Mouse (Mus musculus) kidney, embryonic 16.5 days (tissue): ENCODE data around the gene Syngr3. TPM values are rescaled to one million over a fixed set of nuclear protein-coding genes. Genes with fewer than 3 reads are reported as not detected.
"Not testable (repeated sequence)": the region's sequence is repeated elsewhere in the genome, so short reads cannot be mapped to it uniquely, and the experiment has no call there.

ENCODE experiments used
- ATAC-seq: fragments of 200-750 bp; cut with Nextera tagmentation; 2 replicates; pipeline ENCODE4 v1.8.0; 2017; ENCODE audit warnings: moderate TSS enrichment; ENCODE audit not compliant: low FRiP score, low TSS enrichment
- H3K27ac ChIP-seq: fragments of 300-500 bp; sonication (generic); 2 replicates; pipeline ENCODE4 v1.5.1; 2014; ENCODE audit warnings: low read length
- H3K27me3 ChIP-seq: fragments of 300-500 bp; sonication (generic); 2 replicates; pipeline ENCODE4 v1.6.1; 2014; ENCODE audit warnings: low read length, control low read depth, mixed read lengths; ENCODE audit not compliant: insufficient read depth
- H3K36me3 ChIP-seq: fragments of 300-500 bp; sonication (generic); 2 replicates; pipeline ENCODE4 v1.6.1; 2014; ENCODE audit warnings: low read length, control low read depth, mixed read lengths; ENCODE audit not compliant: insufficient read depth
- H3K4me1 ChIP-seq: fragments of 300-500 bp; sonication (generic); 2 replicates; pipeline ENCODE4 v1.6.1; 2014; ENCODE audit warnings: low read length, control low read depth, mixed read lengths; ENCODE audit not compliant: insufficient read depth
- H3K4me2 ChIP-seq: fragments of 300-500 bp; sonication (generic); replicated peaks from 2 replicates; pipeline ENCODE4 v1.6.1; 2014; ENCODE audit warnings: low read depth, low read length
- H3K4me3 ChIP-seq: fragments of 300-500 bp; sonication (generic); 2 replicates; pipeline ENCODE4 v1.5.1; 2014; ENCODE audit warnings: mild to moderate bottlenecking, low read length
- H3K9ac ChIP-seq: fragments of 300-500 bp; sonication (generic); replicated peaks from 2 replicates; pipeline ENCODE4 v1.6.1; 2014; ENCODE audit warnings: low read length
- H3K9me3 ChIP-seq: fragments of 300-500 bp; sonication (generic); 2 replicates; pipeline ENCODE4 v1.6.1; 2016; ENCODE audit warnings: low read length, control low read depth
- WGBS: fragments of 180-500 bp; shearing (Covaris S2); extraction: QIAGEN DNeasy Blood & Tissue Kit; methylation state at CpG from one replicate; pipeline ENCODE4 v1.1.7; 2014; 5-methylcytosine and 5-hydroxymethylcytosine counted together
- polyA plus RNA-seq: library from polyadenylated mRNA; unstranded; fragments of >200 nt; fragmentation: Nextera tagmentation; extraction: Ambion mirVana; gene quantifications from 2 replicates; pipeline ENCODE4 v1.2.1, GENCODE M21; 2015

The Syngr3 gene
- polyA plus RNA-seq, 1 experiment from 2014 or later: 2.3 TPM

GRCm38 (mm10) chr17:24729067-24729466 is 39.3 kb upstream of the Syngr3 start:
- H3K9ac ChIP-seq: no peak overlapping the region
- H3K27me3 ChIP-seq: no peaks in the 10 kb centered on the region
- no peak overlapping the region for H3K4me3 ChIP-seq
- no peaks in the 10 kb centered on the region for H3K36me3 ChIP-seq
- no peaks in the 10 kb centered on the region for H3K9me3 ChIP-seq
- H3K4me1 ChIP-seq: no peaks in the 10 kb centered on the region
- H3K4me2 ChIP-seq: no peak overlapping the region
- no peak for ATAC-seq
- WGBS: 71% methylated on average over 6 of the region's 6 CpGs
- no peak overlapping the region for H3K27ac ChIP-seq

- Histone ChIP-seq H3K9me3 (no peaks in the 10 kb centered on the region), H3K27me3 (no peaks in the 10 kb centered on the region), H3K36me3 (no peaks in the 10 kb centered on the region), H3K9ac (no peak overlapping the region), H3K4me1 (peaks cover 3% of the 10 kb centered on the region), H3K4me2 (no peak overlapping the region), H3K4me3 (no peak overlapping the region), H3K27ac (no peak overlapping the region)
- ATAC-seq: no peak
- WGBS: 75% methylated on average over 17 of the region's 17 CpGs
These were observed 38.4 kb upstream of the Syngr3 start for GRCm38 (mm10) chr17:24728184-24728583.

GRCm38 (mm10) chr17:24727618-24728017 is 37.9 kb upstream of the Syngr3 start, which contains the start of gene Rpl3l:
Gene Rpl3l, plus strand, starts transcription at chr17:24727820.
- Histone ChIP-seq H3K9me3 (no peaks in the 10 kb centered on the region), H3K27me3 (no peaks in the 10 kb centered on the region), H3K4me1 (peaks cover 9% of the 10 kb centered on the region), H3K27ac (no peak within 1 kb of the TSS), H3K4me2 (no peak within 1 kb of the TSS), H3K4me3 (no peak within 1 kb of the TSS), H3K9ac (no peak within 1 kb of the TSS; the same call in 1 of the 2 replicates), H3K36me3 (0 out of 2 replicates have a peak, but pooled peaks cover 1% of the 10 kb centered on the region)
- 69% methylated on average over 2 of the region's 2 CpGs for WGBS
- ATAC-seq: no peak

- H3K4me3 ChIP-seq: no peak overlapping the region
- no peak for ATAC-seq
- WGBS: 70% methylated on average over 3 of the region's 3 CpGs
These were observed 36.1 kb upstream of the Syngr3 start for GRCm38 (mm10) chr17:24725637-24726390.

GRCm38 (mm10) chr17:24724184-24724583 is 34.4 kb upstream of the Syngr3 start, which contains the start of gene Ndufb10:
Gene Ndufb10, minus strand, starts transcription at chr17:24724478.
- Histone ChIP-seq H3K36me3 (peaks cover 16% of the 10 kb centered on the region), H3K9me3 (no peaks in the 10 kb centered on the region), H3K4me1 (peaks cover 25% of the 10 kb centered on the region), H3K4me2 (peak within 1 kb of the TSS; percentile 82), H3K4me3 (peak within 1 kb of the TSS; percentile 96), H3K27ac (peak within 1 kb of the TSS; percentile 87), H3K9ac (peak within 1 kb of the TSS; percentile 87), H3K27me3 (no peaks in the 10 kb centered on the region)
- 0% methylated on average over 30 of the region's 30 CpGs for WGBS
- ATAC-seq: peak; percentile 75

More at GRCm38 (mm10) chr17:24725637-24726390, 36.1 kb upstream of the Syngr3 start:
- Histone ChIP-seq H3K36me3 (peaks cover 16% of the 10 kb centered on the region), H3K9me3 (no peaks in the 10 kb centered on the region), H3K27me3 (no peaks in the 10 kb centered on the region), H3K9ac (no peak overlapping the region), H3K4me2 (no peak overlapping the region), H3K27ac (no peak overlapping the region), H3K4me1 (peaks cover 25% of the 10 kb centered on the region)

GRCm38 (mm10) chr17:24723881-24724180 is 34.1 kb upstream of the Syngr3 start:
- H3K4me2 ChIP-seq: peak overlapping the region; percentile 82

GRCm38 (mm10) chr17:24723122-24723880 is 33.5 kb upstream of the Syngr3 start:
- Histone ChIP-seq H3K27ac (peak overlapping the region; percentile 87), H3K36me3 (peaks cover 16% of the 10 kb centered on the region), H3K9me3 (no peaks in the 10 kb centered on the region), H3K4me3 (peak overlapping the region; percentile 96), H3K27me3 (no peaks in the 10 kb centered on the region), H3K4me2 (peak overlapping the region; percentile 82), H3K9ac (peak overlapping the region; percentile 87), H3K4me1 (peaks cover 32% of the 10 kb centered on the region)
- under 1% methylated on average over 12 of the region's 12 CpGs for WGBS
- no peak for ATAC-seq

More at GRCm38 (mm10) chr17:24723881-24724180, 34.1 kb upstream of the Syngr3 start:
- Histone ChIP-seq H3K4me1 (peaks cover 27% of the 10 kb centered on the region), H3K9ac (peak overlapping the region; percentile 87), H3K36me3 (peaks cover 16% of the 10 kb centered on the region), H3K4me3 (peak overlapping the region; percentile 96), H3K9me3 (no peaks in the 10 kb centered on the region), H3K27me3 (no peaks in the 10 kb centered on the region), H3K27ac (peak overlapping the region; percentile 87)
- WGBS: under 1% methylated on average over 15 of the region's 15 CpGs
- peak; percentile 8 for ATAC-seq

- Histone ChIP-seq H3K9ac (peak overlapping the region; percentile 70; the same call in 1 of the 2 replicates), H3K27ac (peak overlapping the region; percentile 33; the same call in 1 of the 2 replicates)
These were observed 32.6 kb upstream of the Syngr3 start for GRCm38 (mm10) chr17:24722220-24722924.

GRCm38 (mm10) chr17:24721383-24721955 is 31.7 kb upstream of the Syngr3 start:
- peak overlapping the region; percentile 70 for H3K9ac ChIP-seq
- ATAC-seq: not testable (repeated sequence)

More at GRCm38 (mm10) chr17:24722220-24722924, 32.6 kb upstream of the Syngr3 start:
- Histone ChIP-seq H3K36me3 (peaks cover 20% of the 10 kb centered on the region), H3K4me1 (peaks cover 32% of the 10 kb centered on the region), H3K4me3 (peak overlapping the region; percentile 96), H3K4me2 (peak overlapping the region; percentile 82), H3K9me3 (no peaks in the 10 kb centered on the region), H3K27me3 (no peaks in the 10 kb centered on the region)
- 36% methylated on average over 13 of the region's 13 CpGs for WGBS
- ATAC-seq: no peak

More at GRCm38 (mm10) chr17:24721383-24721955, 31.7 kb upstream of the Syngr3 start:
- H3K4me2 ChIP-seq: peak overlapping the region; percentile 82
- H3K27ac ChIP-seq, H3K9me3 ChIP-seq, H3K27me3 ChIP-seq: not testable (repeated sequence)
- 53% methylated on average over 7 of the region's 7 CpGs for WGBS
- peaks cover 32% of the 10 kb centered on the region for H3K4me1 ChIP-seq
- peaks cover 20% of the 10 kb centered on the region for H3K36me3 ChIP-seq
- peak overlapping the region; percentile 96 for H3K4me3 ChIP-seq
